Mouse (Mus musculus) midbrain, embryonic 14.5 days (tissue): ENCODE data around the gene Mapkapk2. TPM values are rescaled to one million over a fixed set of nuclear protein-coding genes. Genes with fewer than 3 reads are reported as not detected.

Experiments
- ATAC-seq: fragments of 200-750 bp; cut with Nextera tagmentation; 2 replicates; pipeline ENCODE4 v1.8.0; 2017; ENCODE audit warnings: moderate number of reproducible peaks, moderate library complexity; ENCODE audit not compliant: low FRiP score, low TSS enrichment
- DNase-seq: peaks from one replicate; pipeline ENCODE4 v3.0.0-alpha.2; 2015
- H3K27ac ChIP-seq: fragments of 300-500 bp; sonication (generic); replicated peaks from 2 replicates; pipeline ENCODE4 v1.5.1; 2014; ENCODE audit warnings: mild to moderate bottlenecking, low read depth, low read length, moderate library complexity
- H3K27me3 ChIP-seq: fragments of 300-500 bp; sonication (generic); 2 replicates; pipeline ENCODE4 v1.6.1; 2014; ENCODE audit warnings: low read length, control low read depth, mixed read lengths; ENCODE audit not compliant: control insufficient read depth, insufficient read depth
- H3K36me3 ChIP-seq: fragments of 300-500 bp; sonication (generic); 2 replicates; pipeline ENCODE4 v1.6.1; 2014; ENCODE audit warnings: low read length, control low read depth; ENCODE audit not compliant: control insufficient read depth, insufficient read depth
- H3K4me1 ChIP-seq: fragments of 300-500 bp; sonication (generic); 2 replicates; pipeline ENCODE4 v1.6.1; 2014; ENCODE audit warnings: mild to moderate bottlenecking, antibody characterized with exemption, low read length, control low read depth; ENCODE audit not compliant: control insufficient read depth, insufficient read depth
- H3K4me2 ChIP-seq: fragments of 300-500 bp; sonication (generic); 2 replicates; pipeline ENCODE4 v1.6.1; 2014; ENCODE audit warnings: mild to moderate bottlenecking, low read length, moderate library complexity
- H3K4me3 ChIP-seq: fragments of 300-500 bp; sonication (generic); replicated peaks from 2 replicates; pipeline ENCODE4 v1.5.1; 2014; ENCODE audit warnings: low read depth, low read length
- H3K9ac ChIP-seq: fragments of 300-500 bp; sonication (generic); replicated peaks from 2 replicates; pipeline ENCODE4 v1.6.1; 2014; ENCODE audit warnings: mild to moderate bottlenecking, low read length, moderate library complexity
- H3K9me3 ChIP-seq: fragments of 300-500 bp; sonication (generic); 2 replicates; pipeline ENCODE4 v1.6.1; 2016; ENCODE audit warnings: low read length, control low read depth, mixed read lengths; ENCODE audit not compliant: control insufficient read depth
- WGBS: fragments of 180-500 bp; shearing (Covaris S2); extraction: QIAGEN DNeasy Blood & Tissue Kit; methylation state at CpG from one replicate; pipeline ENCODE4 v1.1.7; 2014; 5-methylcytosine and 5-hydroxymethylcytosine counted together
- polyA plus RNA-seq: library from polyadenylated mRNA; unstranded; fragments of >200 nt; fragmentation: Nextera tagmentation; extraction: Ambion mirVana; gene quantifications from 2 replicates; pipeline ENCODE4 v1.2.1, GENCODE M21; 2014

Mapkapk2 gene
- polyA plus RNA-seq, 1 experiment from 2014 or later = 35.0 TPM

GRCm38 (mm10) chr1:131079762-131080161 lies 17.9 kb downstream of the Mapkapk2 start:
- 73% methylated on average over 4 of the region's 4 CpGs for WGBS
- no peak overlapping the region for H3K9ac ChIP-seq
- H3K4me2 ChIP-seq = no peak overlapping the region
- peaks cover 63% of the 10 kb centered on the region for H3K4me1 ChIP-seq
- ATAC-seq (no peak), DNase-seq (peak; percentile 43)
- no peaks in the 10 kb centered on the region for H3K9me3 ChIP-seq
- H3K36me3 ChIP-seq = no peaks in the 10 kb centered on the region
- no peaks in the 10 kb centered on the region for H3K27me3 ChIP-seq
- peak overlapping the region; percentile 85 for H3K27ac ChIP-seq
- H3K4me3 ChIP-seq = no peak overlapping the region

- DNase-seq (peak; percentile 83), ATAC-seq (peak; percentile 87)
- peak overlapping the region; percentile 17; the same call in 1 of the 2 replicates for H3K4me2 ChIP-seq
- no peaks in the 10 kb centered on the region for H3K36me3 ChIP-seq
- no peaks in the 10 kb centered on the region for H3K27me3 ChIP-seq
- H3K4me3 ChIP-seq = no peak overlapping the region
- 6% methylated on average over 3 of the region's 3 CpGs for WGBS
- no peaks in the 10 kb centered on the region for H3K9me3 ChIP-seq
- peak overlapping the region; percentile 85 for H3K27ac ChIP-seq
- H3K9ac ChIP-seq = no peak overlapping the region
- peaks cover 63% of the 10 kb centered on the region for H3K4me1 ChIP-seq
These were observed 18.8 kb downstream of the Mapkapk2 start for GRCm38 (mm10) chr1:131078761-131079330.

- Histone ChIP-seq H3K27ac (peak overlapping the region; percentile 64), H3K4me1 (peaks cover 52% of the 10 kb centered on the region), H3K9ac (no peak overlapping the region), H3K4me2 (no peak overlapping the region), H3K27me3 (no peaks in the 10 kb centered on the region), H3K9me3 (no peaks in the 10 kb centered on the region), H3K4me3 (no peak overlapping the region), H3K36me3 (no peaks in the 10 kb centered on the region)
- ATAC-seq = no peak
- WGBS = 83% methylated on average over 7 of the region's 7 CpGs
- DNase-seq = no peak
These were observed 22.4 kb downstream of the Mapkapk2 start for GRCm38 (mm10) chr1:131075098-131075791.

- Histone ChIP-seq H3K36me3 (no peaks in the 10 kb centered on the region), H3K4me3 (no peak overlapping the region), H3K4me1 (peaks cover 45% of the 10 kb centered on the region), H3K4me2 (no peak overlapping the region), H3K27ac (peak overlapping the region; percentile 64), H3K9me3 (no peaks in the 10 kb centered on the region), H3K27me3 (no peaks in the 10 kb centered on the region), H3K9ac (no peak overlapping the region)
- ATAC-seq (no peak), DNase-seq (peak; percentile 69)
- WGBS = 55% methylated on average over 8 of the region's 8 CpGs
These were observed 23.1 kb downstream of the Mapkapk2 start for GRCm38 (mm10) chr1:131074524-131074938.

- Histone ChIP-seq H3K27ac (no peak overlapping the region), H3K4me1 (peaks cover 29% of the 10 kb centered on the region), H3K27me3 (no peaks in the 10 kb centered on the region), H3K4me3 (no peak overlapping the region), H3K4me2 (no peak overlapping the region), H3K9me3 (no peaks in the 10 kb centered on the region), H3K9ac (no peak overlapping the region), H3K36me3 (no peaks in the 10 kb centered on the region)
- ATAC-seq (no peak), DNase-seq (no peak)
- WGBS = 88% methylated on average over 7 of the region's 7 CpGs
These were observed 25.1 kb downstream of the Mapkapk2 start for GRCm38 (mm10) chr1:131072376-131072990.

- ATAC-seq = no peak
- no peaks in the 10 kb centered on the region for H3K27me3 ChIP-seq
- H3K9me3 ChIP-seq = no peaks in the 10 kb centered on the region
- H3K4me3 ChIP-seq = no peak overlapping the region
- no peaks in the 10 kb centered on the region for H3K36me3 ChIP-seq
- no peak overlapping the region for H3K27ac ChIP-seq
- H3K4me1 ChIP-seq = peaks cover 15% of the 10 kb centered on the region
- H3K9ac ChIP-seq = no peak overlapping the region
- no peak overlapping the region for H3K4me2 ChIP-seq
- DNase-seq = no peak
- WGBS = 92% methylated on average over 7 of the region's 7 CpGs
These were observed 28.6 kb downstream of the Mapkapk2 start for GRCm38 (mm10) chr1:131069010-131069409.

- Histone ChIP-seq H3K9me3 (no peaks in the 10 kb centered on the region), H3K9ac (no peak overlapping the region), H3K36me3 (no peaks in the 10 kb centered on the region), H3K27ac (no peak overlapping the region), H3K4me1 (peaks cover 9% of the 10 kb centered on the region; the same call in 1 of the 2 replicates), H3K27me3 (no peaks in the 10 kb centered on the region), H3K4me3 (no peak overlapping the region), H3K4me2 (no peak overlapping the region)
- WGBS = 90% methylated on average over 10 of the region's 10 CpGs
- no peak for DNase-seq
- ATAC-seq = no peak
These were observed 29.5 kb downstream of the Mapkapk2 start for GRCm38 (mm10) chr1:131068011-131068727.

GRCm38 (mm10) chr1:131064202-131064601 lies 33.4 kb downstream of the Mapkapk2 start:
- ATAC-seq (peak; percentile 18; the same call in 1 of the 2 replicates), DNase-seq (peak; percentile 50)
- Histone ChIP-seq H3K27ac (peak overlapping the region; percentile 37; the same call in 1 of the 2 replicates), H3K4me3 (no peak overlapping the region), H3K4me1 (peaks cover 29% of the 10 kb centered on the region), H3K4me2 (no peak overlapping the region), H3K9me3 (no peaks in the 10 kb centered on the region), H3K27me3 (no peaks in the 10 kb centered on the region), H3K36me3 (no peaks in the 10 kb centered on the region), H3K9ac (no peak overlapping the region)
- 34% methylated on average over 6 of the region's 6 CpGs for WGBS
